Mouse (Mus musculus) layer of hippocampus, adult 11-12 months (tissue): ENCODE data around the gene Ccdc155.
A peak's percentile ranks its signal among the peaks of the same experiment; 100 is the strongest.
"Not testable (repeated sequence)": the region's sequence is repeated elsewhere in the genome, so short reads cannot be mapped to it uniquely, and the experiment has no call there.

Source experiments
- DNase-seq: peaks from one replicate; pipeline ENCODE4 v3.0.0; 2022; ENCODE audit warnings: low spot score

Gene Ccdc155

GRCm38 (mm10) chr7:45163735-45164490 is 40.8 kb downstream of the Ccdc155 start, which contains the start of gene Slc17a7:
Gene Slc17a7 (plus strand): TSS chr7:45163949.
- DNase-seq, result no peak

GRCm38 (mm10) chr7:45162996-45163615 is 41.6 kb downstream of the Ccdc155 start:
- DNase-seq, result no peak

GRCm38 (mm10) chr7:45162551-45162950 is 42.1 kb downstream of the Ccdc155 start:
- no peak for DNase-seq

GRCm38 (mm10) chr7:45161612-45162473 is 42.8 kb downstream of the Ccdc155 start:
- DNase-seq, result peak; percentile 92

GRCm38 (mm10) chr7:45160866-45161265 is 43.8 kb downstream of the Ccdc155 start:
- DNase-seq, result no peak

GRCm38 (mm10) chr7:45160316-45160800 is 44.3 kb downstream of the Ccdc155 start:
- DNase-seq, result no peak

- no peak for DNase-seq
Measured at GRCm38 (mm10) chr7:45158991-45159390, 45.7 kb downstream of the Ccdc155 start.

- DNase-seq, result no peak
Measured at GRCm38 (mm10) chr7:45157459-45157858, 47.2 kb downstream of the Ccdc155 start.

GRCm38 (mm10) chr7:45156206-45156605 is 48.5 kb downstream of the Ccdc155 start:
- DNase-seq, result no peak

GRCm38 (mm10) chr7:45155590-45155989 is 49.1 kb downstream of the Ccdc155 start:
- DNase-seq, result no peak

GRCm38 (mm10) chr7:45154993-45155514 is 49.6 kb downstream of the Ccdc155 start:
- peak; percentile 68 for DNase-seq

- DNase-seq, result peak; percentile 98
Measured at GRCm38 (mm10) chr7:45154096-45154992, 50.3 kb downstream of the Ccdc155 start, which contains the start of the genes Pih1d1 and Aldh16a1. Gene Pih1d1 (plus strand): TSS chr7:45154303. Gene Aldh16a1 (minus strand): TSS chr7:45154584.

- no peak for DNase-seq
Measured at GRCm38 (mm10) chr7:45153586-45153985, 51.1 kb downstream of the Ccdc155 start.

GRCm38 (mm10) chr7:45153052-45153451 is 51.6 kb downstream of the Ccdc155 start:
- not testable (repeated sequence) for DNase-seq

GRCm38 (mm10) chr7:45151303-45151702 is 53.4 kb downstream of the Ccdc155 start:
- DNase-seq, result no peak

- DNase-seq, result no peak
Measured at GRCm38 (mm10) chr7:45150321-45150720, 54.4 kb downstream of the Ccdc155 start.

- no peak for DNase-seq
Measured at GRCm38 (mm10) chr7:45149545-45149944, 55.1 kb downstream of the Ccdc155 start.

- DNase-seq, result no peak
Measured at GRCm38 (mm10) chr7:45148534-45149098, 56.1 kb downstream of the Ccdc155 start.

- no peak for DNase-seq
Measured at GRCm38 (mm10) chr7:45147899-45148298, 56.8 kb downstream of the Ccdc155 start.

- DNase-seq, result no peak
Measured at GRCm38 (mm10) chr7:45147267-45147666, 57.4 kb downstream of the Ccdc155 start.

GRCm38 (mm10) chr7:45145460-45145859 is 59.2 kb downstream of the Ccdc155 start:
- no peak for DNase-seq
